Mouse (Mus musculus) ovary, postnatal 14 days (tissue): Measurements from ENCODE around the gene Eno1.

Source experiments
- DNase-seq: peaks from one replicate; pipeline ENCODE4 v3.0.0; 2022; ENCODE audit warnings: low spot score

Gene Eno1

DNA sequence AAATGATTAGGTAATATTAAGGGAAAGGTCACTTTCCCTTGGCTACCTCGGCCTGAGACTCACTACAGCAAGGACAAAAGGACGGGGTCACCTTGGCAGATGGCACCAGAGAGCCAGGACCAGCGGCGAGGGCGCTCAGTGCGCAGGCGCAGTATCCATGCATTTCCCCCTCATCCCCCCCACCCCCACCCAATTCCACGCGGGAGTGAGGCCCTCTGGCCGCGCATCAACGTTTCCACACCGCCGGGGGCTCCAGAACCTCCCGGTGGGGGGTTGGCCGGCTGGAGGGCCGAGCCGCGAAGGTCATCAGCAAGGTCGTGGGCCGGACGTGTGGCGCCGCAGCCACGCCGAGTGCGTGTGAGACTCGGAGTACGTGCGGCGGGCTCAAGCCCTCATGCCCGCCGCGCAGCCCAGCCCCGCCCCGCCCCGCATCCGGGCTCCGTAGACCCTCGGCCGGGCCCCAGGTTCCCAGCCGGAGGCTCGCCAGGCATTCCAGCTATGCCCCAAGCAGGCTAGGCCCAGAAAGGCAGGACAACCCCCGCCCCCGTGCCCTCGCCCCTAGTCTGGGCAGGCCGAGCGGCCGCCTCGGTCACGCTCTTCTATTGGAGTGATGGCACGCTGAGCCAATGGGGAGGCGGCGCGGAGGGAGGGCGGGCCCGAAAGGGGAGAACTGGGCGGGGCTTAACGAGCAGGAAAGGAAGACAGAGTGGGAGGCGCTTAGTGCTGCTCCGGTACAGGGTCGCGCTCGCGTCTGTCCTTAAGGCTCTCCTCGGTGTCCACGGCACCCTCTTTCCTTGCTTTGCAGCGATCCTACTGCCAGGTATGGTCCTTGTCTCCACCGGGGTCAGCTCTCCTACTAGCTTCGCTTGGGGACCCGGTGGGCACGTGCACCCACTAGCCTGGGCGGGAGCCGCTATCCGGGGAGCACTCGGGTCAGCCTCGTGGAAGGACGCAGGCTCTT lies at the start of gene Eno1:
TSS of gene Eno1 (plus strand) at position 201 of the 961 bp plus-strand sequence.
- peak; percentile 97 for DNase-seq

GRCm38 (mm10) chr4:150188236-150188635 lies 48.3 kb upstream of the Eno1 start:
- no peak for DNase-seq

GRCm38 (mm10) chr4:150192199-150192598 lies 44.3 kb upstream of the Eno1 start:
- DNase-seq = no peak

- peak; percentile 39 for DNase-seq
Observed at GRCm38 (mm10) chr4:150193915-150194314, 42.6 kb upstream of the Eno1 start.

DNA sequence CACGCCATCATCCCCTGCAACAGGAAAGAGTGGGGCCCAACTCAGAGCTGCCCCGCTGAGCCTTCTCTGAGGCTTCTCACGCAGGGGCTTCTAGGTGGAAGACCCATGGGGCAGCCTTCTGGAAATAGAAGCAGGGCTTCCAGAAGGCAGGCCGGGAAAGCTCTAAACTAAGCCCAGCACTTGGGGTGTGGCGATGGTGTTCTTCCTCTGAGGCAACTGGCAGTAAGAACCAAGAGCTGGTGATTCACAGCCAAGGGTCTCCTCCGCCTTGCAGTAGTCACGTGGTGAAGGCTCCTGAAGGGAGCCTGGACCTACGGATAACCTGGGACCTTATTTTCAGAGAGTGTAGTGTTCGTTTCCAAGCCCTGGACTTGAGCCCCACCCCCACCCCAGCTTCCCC lies 38.3 kb upstream of the Eno1 start:
- DNase-seq = no peak

GRCm38 (mm10) chr4:150201232-150201631 lies 35.3 kb upstream of the Eno1 start, which contains the start of gene Car6:
Car6 (minus strand) TSS chr4:150201332.
- no peak for DNase-seq

- DNase-seq = no peak
Observed at GRCm38 (mm10) chr4:150202702-150203101, 33.8 kb upstream of the Eno1 start.

- DNase-seq = no peak
Observed at GRCm38 (mm10) chr4:150204877-150205276, 31.6 kb upstream of the Eno1 start.

- no peak for DNase-seq
Observed at GRCm38 (mm10) chr4:150209751-150210150, 26.8 kb upstream of the Eno1 start.

DNA sequence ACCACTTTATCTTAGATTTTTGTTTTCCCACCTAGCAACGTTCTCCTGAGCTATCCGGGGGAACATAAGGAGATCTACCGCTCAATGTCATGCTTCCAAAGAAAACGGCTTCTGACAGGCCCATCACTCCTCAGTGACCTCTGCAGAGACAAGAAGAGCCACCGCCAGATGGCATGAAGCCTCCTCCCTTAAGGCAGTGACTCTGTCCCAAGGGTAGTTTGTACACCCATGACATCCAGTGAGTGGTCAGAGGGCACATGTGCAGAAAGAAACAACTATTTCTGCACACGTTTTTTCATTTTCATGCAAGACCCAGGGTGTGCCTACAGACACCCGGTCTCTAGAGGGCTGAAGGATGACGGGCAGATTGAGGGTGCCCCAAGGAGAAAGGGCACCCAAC lies 26.2 kb upstream of the Eno1 start:
- no peak for DNase-seq

- DNase-seq = no peak
Observed at GRCm38 (mm10) chr4:150211930-150212552, 24.5 kb upstream of the Eno1 start.

DNA sequence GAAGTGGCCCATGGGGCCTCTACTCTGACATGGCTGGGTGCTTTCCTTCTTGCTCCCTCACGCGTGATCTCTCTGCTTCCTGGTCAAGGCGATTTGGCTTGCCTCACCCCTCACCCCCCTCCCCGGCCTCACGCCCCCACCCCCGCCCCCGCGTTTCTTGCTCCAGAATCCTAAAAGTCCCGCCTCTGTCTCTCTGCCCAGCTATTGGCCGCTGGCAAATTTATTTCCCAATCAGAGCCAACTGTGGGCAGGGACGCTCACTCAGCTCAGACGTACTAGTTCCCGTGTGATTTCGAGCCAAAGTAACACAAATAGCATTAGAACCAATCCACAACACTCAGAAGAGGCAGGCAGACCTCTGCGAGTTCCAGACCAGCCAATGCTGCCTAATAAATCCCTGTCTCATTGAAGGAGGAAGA lies 24.0 kb upstream of the Eno1 start:
- DNase-seq = peak; percentile 29

GRCm38 (mm10) chr4:150213910-150214309 lies 22.6 kb upstream of the Eno1 start:
- no peak for DNase-seq

- DNase-seq = no peak
Observed at GRCm38 (mm10) chr4:150216423-150216822, 20.1 kb upstream of the Eno1 start.

- DNase-seq = no peak
Observed at GRCm38 (mm10) chr4:150217042-150217554, 19.4 kb upstream of the Eno1 start.

DNA sequence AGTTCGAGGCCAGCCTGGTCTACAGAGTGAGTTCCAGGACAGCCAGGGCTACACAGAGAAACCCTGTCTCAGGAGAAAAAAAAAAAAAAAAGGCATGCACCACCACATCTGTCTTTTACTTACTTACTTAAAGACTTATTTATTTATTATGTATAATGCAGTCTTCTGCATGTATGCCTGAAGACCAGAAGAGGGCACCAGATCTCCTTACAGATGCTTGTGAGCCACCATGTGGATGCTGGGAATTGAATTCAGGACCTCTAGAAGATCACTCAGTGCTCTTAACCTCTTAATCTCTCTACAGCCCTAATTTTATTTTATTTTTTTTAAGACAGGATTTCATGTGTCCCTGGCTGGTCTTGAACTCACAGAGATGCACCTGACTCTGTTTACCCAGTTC lies 18.6 kb upstream of the Eno1 start:
- no peak for DNase-seq

GRCm38 (mm10) chr4:150219501-150220292 lies 16.8 kb upstream of the Eno1 start:
- DNase-seq = peak; percentile 53

- no peak for DNase-seq
Observed at GRCm38 (mm10) chr4:150220584-150220983, 15.9 kb upstream of the Eno1 start.

- DNase-seq = no peak
Observed at GRCm38 (mm10) chr4:150221017-150221640, 15.4 kb upstream of the Eno1 start.

- DNase-seq = no peak
Observed at GRCm38 (mm10) chr4:150223830-150224229, 12.7 kb upstream of the Eno1 start.

- DNase-seq = no peak
Observed at GRCm38 (mm10) chr4:150225700-150226099, 10.8 kb upstream of the Eno1 start.
